Mouse (Mus musculus): ENCODE data around the gene Col9a3.

Gene Col9a3

DNA sequence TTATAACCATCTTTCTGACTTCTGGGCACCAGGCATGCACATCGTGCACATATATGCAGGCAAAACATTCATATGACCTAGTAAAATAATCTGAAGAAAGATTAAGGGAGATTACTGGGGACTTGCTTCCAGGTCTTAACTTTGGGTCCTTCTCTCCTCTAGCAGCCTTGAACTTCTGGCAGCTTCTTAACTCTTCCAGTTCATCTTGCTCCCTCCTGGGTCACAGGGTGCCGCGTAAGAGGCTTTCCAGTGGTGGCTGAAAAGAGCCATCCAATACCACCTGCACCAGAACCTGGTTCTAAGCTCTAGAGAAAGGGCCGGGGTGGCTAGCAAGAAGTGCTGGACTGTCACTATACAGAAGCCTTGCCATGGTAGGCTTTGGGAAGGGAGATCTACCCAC is at the start of gene Col9a3:
Gene Col9a3 (plus strand): TSS at position 301 of the 400 bp plus-strand sequence.
- no peak for DNase-seq

DNA sequence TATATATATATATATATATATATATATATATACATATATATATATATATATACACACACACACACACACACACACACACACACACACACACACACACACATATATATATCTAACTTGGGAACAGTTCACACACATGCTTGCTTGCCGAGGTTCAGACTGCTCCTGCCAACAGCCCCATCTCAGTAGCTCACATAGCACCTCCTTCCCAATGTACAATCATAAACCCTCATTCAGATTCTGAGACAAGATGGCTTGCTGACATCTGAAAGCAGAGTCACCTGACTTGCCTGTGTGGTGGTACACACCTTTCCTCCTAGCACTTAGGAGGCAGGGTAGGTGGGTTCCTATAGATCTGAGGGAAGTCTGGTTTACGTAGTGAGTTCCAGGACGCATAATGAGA is 45.2 kb upstream of the Col9a3 start:
- no peak for DNase-seq

DNA sequence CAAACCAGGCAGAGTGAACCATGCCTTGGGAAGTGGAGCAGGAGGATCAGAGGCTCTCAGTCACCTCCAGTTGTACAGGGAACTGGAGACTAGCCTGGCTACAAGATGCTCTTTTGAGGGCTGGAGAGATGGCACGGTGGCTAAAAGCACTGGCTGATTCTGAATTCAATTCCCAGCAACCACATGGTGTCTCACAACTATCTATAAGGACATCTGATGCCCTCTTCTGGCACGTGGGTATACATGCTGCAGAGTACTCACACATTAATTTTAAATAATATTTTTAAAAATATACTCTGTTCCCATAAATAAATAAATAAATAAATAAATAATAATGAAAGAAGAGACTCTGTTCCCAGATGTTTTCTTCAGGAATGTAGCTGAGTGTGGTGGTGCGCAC is 42.4 kb upstream of the Col9a3 start:
- no peak for DNase-seq

DNA sequence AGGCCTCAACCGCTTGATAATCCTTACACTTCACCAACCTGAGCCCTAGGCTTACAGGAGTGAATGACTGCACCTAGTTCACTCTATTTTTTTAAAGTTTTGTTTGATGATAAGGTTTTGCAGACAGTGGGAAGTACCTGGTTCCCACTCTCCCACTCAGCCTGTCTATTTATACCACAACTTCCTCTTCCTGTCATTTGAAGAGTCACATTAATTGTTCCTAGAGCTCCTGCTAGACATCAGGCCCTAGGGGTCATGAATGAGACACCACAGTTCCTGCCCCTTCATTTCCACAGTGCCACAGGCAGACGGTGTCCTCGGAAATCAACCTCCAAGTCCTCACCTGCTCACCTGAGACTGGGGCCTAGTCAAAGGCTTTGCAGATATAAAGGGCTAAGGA is 41.1 kb upstream of the Col9a3 start:
- no peak for DNase-seq

DNA sequence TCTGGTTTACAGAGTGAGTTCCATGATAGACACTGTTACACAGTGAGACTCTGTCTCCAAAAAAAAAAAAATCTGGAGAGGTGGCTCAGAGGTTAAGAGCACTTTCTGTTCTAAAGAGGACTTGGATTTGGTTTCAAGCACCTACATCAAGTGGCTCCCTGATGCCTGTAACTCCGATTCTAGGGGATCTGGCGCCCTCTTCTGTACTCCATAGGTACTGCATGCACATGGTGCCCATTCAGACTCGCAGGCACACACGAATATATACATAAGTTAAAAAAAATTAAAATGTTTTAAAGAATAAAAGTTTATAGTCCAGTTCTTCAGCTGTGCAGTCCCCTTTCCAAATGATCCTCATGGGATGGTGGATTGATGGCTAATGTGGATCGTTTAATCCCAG is 37.3 kb upstream of the Col9a3 start:
- peak in 1 of 2 experiments; percentile 18 for DNase-seq

DNA sequence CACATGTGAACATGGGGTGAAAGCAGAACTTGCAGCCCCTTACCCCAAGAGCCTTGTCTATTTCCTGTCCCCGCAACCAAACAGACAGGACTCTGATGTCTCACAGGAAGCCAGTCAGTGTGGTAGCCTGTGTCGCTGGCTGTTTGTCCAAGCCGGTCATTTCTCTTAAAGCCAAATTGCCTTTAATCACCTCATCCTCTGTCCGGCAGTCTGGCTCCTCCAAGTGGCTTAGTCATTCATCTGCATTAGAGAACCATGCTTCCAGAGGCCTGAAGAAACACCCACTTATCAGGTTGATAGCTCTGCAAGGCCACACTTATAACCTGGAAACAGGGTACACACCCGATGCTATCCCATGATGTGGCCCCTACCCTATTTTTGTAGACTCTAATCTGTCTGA is 35.4 kb upstream of the Col9a3 start:
- no peak for DNase-seq

DNA sequence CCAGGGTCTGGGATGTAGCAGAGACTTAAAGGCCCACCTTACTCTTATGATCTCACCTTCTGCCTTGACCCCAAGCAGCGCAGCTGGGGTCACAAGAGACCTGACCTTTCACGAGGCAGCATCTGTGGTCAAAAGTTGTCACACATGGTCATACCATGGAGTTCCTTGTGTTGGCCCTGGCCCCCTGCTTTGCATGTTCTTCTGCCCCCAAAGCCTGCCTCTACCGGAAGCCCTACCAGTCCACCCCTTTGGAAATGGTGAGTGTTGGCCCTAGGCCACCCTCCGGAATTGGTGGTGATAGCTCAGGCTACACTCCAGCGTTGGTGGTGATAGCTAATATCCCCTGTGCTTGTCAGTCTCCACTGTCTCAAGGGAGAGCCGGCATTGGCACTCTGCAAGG is 34.3 kb upstream of the Col9a3 start:
- no peak for DNase-seq

DNA sequence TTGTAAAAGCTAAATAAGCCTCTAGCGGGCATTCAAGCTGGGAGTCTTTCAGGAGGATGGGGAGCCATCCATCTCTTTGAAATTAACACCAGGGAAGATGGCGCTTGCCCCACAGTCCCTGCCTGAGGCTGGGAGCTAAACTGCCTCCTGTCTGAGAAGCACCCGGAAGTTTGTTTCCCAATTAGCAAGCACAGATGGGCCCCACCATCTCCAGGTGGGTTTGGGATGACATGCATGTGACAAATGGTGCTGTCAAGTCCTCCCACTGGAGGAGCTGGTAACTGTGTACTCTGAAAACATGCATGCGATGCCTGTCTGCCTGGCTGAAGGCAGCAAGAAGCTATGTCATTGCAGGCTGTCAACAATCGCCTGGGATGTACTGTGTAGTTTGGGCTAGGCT is 33.7 kb upstream of the Col9a3 start:
- no peak for DNase-seq

DNA sequence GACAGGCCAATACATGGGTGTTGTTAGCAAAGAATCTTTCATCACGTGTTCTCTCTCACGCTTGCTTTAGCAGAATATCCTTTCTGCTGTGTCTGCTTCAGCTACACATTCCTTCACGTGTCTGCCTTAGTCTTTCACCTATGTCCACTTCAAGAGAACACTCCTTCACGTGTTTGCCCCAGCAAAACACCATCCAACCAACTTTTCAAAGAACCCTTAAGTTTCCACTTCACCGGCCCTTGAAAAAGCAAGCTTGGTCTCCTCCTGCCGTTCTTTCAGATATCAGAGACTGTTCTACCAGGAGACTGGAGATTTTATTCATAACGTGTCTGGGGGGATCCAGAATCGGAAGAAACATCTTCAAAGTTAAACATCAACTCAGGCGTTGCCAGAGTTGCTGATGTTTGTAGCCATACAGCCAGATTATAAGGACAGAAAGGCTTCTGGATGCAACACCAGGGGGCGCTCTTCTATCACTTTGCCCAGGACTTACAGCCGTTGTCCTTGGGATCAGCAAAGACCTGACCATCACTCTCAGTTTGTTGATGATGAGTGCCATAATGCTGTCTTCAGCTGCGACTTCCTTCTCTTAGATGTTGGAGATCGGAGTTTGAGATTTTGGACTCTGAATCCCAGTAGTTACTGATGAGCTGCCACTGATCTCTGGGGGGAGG is 31.2 kb upstream of the Col9a3 start:
- peak; percentile 76 to 79 for DNase-seq

DNA sequence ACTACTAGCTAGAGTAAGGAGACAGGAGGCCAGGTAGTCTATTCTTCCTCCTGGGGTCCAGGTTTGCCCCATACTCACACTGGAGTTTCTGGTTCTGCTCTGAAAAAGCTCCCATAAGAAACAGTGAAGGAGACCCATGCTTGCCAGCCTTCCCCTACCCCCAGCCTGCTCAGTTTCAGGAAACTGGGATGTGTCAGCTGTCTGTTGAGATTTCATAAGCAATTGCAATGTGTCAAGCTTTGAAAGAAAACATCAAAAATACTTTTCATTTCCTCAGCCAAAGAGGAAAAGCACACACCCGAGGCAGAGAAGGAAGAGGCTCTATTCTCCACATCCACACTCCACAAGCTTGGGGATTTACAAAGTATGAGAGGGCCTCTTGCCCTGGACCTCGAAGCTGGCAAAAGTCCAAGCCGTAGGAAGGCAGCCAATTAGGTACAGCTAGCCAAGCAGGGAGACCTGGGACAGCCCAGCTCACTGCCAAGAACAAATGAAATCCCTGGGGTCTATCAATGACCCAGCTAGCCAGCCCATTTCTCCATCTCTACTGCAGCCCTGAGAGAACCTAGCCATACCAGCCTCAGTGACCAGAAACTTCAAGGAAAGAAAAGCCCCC is 28.5 kb upstream of the Col9a3 start:
- peak; percentile 67 to 73 for DNase-seq

DNA sequence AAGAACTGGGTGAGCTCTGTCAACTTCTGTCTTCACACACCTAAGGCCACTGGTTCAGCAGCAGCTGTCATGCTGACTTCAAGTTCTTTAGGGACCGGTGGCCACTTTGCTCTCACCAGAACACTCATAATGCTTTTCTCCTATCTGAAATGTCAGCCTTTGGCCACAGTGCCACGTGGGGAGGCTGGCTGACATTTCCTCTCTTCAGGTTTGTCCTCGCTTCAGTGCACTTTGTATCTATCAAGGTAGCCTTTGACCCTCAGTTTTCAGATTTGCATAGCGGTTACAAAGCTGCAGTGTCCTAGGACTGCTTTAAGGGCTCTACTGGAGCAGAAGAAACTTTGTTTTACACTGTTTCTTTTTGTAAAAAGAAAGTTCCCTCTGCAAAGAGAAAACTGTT is 21.1 kb upstream of the Col9a3 start:
- no peak for DNase-seq

DNA sequence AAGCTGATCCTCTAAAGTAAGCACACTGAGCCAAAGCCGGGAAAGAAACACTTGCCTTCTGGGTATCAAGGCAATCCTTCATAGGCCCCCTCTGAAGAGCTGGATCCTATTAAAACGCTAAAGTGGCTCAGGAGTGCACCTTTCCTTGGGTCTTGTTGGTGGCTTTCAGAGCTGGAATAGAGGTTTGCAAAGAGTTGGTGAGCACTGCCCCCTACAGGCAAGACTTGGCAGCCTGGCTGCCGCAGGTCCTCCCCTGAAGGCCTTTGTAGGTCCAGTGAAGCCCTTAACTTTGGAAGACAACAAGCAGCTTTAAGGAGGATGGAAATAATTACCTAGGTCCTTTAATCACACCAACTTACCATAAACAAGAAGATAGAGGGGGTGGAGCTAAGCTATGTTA is 18.9 kb upstream of the Col9a3 start:
- peak; percentile 85 to 86 for DNase-seq

DNA sequence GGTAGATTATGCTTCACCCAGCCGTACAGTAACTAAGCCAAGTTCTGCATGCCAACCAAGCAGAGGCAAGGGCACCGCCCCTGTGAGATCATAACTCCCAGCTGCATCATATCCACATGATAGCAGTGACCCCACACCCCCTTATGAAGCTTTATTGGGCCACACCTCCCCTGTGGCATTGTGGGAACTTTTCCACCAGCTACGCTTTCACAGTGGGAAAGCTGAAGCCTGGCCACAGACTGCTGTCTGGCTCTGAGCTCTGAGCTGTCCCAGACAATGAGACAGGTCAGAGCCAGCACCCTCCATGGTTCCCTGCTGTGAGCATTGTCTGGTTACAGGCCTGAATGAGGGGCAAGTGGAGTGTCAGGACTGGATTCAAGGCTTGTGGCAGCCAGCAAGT is 16.6 kb upstream of the Col9a3 start, which contains the start of gene Mrgbp:
Gene Mrgbp (plus strand): TSS at position 303 of the 400 bp plus-strand sequence.
- DNase-seq = no peak

DNA sequence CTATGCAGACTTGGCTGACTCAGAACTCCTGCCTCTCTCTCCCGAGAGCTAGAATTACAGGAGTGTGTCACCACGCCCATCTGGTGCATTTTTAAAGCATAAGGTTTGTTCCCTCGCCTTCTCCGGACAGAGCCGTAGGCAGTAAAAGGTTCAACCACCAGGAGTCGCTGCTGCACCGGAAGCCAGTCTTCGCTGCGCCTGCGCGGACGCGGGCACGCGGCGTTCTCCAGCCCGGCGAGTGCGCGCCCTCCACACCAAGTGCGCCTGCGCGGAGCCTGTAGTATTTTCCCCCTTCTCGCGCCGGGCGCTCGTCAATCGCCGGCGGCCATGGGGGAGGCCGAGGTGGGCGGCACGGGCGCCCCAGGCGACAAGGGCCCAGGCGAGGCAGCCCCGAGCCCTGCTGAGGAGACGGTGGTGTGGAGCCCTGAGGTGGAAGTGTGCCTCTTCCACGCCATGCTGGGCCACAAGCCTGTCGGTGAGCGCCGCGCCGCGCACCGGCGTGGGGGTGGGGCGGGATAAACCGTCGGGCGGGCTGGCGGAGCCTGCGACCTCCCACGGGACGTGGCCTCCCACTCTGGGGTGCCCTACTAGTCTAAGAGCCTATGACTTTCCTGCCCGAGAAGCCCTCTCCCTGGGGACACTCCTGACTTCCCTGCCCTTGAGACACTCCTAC is 15.0 kb upstream of the Col9a3 start:
- DNase-seq = peak; percentile 98 to 99

DNA sequence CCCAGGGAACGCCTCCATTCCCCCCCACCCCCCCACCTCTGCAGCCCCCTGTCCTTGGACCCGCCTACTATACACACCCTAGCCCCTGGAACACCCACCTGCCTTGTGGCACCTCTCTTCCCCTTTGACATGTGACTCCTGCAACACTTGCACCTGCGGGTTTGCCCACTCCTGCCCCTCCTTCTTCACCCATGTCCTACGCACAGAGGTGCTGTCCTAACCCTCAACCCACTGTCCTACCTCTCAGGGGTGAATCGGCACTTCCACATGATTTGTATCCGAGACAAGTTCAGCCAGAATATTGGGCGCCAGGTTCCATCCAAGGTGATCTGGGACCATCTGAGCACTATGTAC is 14.5 kb upstream of the Col9a3 start:
- no peak for DNase-seq

DNA sequence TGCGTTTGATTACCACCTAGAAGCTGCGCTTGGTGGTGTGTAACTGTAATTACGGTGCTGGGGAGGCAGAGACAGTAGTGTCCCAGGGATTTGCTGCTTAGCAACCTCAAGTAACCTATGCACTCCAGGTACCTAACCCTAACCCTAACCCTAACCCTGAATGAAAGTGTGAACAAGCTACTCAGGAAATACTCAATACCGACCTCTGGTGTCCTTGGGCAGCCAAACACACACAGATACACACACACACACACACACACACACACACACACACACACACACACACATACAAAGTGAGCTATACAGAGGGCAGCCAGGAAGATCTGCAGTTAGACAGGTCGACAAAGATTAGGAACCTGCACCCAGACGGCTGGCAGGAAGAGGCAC is 8.9 kb upstream of the Col9a3 start:
- no peak for DNase-seq

DNA sequence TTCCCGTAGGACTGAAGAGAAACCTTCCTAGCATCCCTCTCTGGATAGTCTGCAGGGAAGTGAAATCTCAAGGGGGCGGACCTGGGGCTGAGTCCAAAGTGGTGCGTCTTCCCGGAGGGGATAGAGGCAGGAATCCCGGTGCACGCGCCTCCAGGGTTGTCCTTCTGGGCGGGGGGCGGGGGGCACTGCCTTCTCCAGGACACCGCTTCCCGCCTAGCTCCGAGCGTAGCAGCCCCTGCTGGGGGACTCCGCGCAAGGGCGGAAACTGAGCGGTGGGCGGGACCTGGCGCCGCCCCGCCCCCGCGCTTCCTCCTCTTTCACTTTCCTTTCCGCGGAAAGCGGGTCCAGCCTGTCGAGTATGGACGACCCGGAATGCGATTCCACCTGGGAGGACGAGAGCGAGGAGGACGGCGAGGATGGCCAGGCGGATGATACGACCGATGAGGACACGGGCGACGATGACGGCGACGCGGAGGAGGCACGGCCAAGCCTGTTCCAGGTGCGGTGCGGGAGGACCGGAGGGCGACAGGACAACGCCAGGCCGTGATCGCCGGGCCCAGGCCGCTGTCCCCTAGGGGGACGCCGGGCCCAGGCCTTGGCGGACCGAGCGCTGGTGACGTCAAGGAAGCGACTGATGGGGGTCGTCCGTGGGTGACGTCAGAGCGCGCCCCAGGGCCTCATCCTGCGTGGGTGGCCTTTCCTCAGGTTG is 8.3 kb upstream of the Col9a3 start, which contains the start of gene Ogfr:
Gene Ogfr (plus strand): TSS at position 123 of the 709 bp plus-strand sequence.
- peak; percentile 88 to 93 for DNase-seq

DNA sequence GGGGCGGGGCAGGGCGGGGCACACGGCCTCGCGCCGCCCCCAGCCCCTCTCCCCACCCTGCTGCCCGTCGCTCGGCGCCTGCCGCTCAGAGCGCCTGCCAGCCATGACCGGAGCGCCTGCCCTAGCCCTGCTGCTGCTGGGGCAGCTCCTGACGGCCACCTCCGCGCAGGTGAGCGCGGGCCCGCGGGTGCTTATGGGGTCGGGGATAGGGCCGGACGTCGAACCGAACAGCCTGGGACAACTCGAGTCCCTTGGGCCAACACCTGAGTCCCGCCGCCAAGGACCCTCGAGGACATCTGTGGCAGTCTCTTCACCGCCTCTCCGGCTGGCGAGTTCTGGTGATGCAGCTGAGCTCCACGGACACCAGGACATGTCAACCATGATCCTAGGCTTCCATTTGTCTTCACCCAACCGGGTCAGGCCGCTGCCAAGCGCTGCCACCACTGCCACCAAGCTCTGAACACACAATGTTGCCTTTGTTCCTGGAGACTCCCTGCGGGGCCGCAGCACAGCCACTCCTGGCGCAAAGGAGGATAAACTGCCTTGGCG is 641 bp downstream of the Col9a3 start:
- DNase-seq = peak; percentile 21 to 40

DNA sequence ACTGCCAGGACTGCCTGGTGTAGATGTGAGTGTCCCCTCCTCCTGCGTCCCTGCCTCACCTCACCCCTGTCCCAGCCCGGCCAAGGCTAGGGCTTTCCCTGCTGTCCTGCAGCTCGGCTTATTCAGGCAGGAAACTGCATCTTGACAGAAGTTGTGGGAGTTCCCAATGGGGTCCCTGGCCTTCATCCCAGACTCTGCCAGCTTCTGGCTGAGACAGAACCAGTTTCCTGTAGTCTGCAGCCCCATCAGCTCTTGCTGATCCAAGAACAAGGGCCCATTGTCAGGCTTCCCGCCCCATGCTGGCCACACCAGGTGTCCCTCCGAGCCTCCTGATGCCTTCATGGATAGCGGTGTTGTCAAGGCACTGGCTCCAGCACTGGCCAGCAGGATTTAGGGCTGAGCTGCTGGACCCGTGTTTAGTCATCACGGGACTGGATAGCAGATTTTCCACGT is 3.0 kb downstream of the Col9a3 start:
- peak; percentile 17 to 27 for DNase-seq

DNA sequence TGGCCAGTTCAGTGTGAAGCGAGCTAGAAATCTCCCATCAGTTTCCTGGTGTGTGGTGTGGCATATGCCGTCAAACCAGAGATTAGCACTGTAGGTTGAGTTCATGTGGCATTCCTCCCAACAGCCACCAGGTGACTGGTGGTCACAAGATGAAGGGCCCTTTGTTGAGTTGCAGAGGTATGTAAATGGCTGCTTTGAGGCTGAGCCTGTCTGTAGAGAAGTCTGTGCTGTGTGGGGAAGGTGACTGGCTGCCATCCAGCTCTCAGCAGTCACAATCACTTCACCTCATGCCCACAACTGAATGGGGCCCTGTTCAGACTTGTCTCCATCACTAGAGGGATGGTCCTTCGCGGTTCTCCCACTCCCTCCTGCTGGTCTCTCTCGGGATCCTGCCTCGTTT is 7.2 kb downstream of the Col9a3 start:
- no peak for DNase-seq

DNA sequence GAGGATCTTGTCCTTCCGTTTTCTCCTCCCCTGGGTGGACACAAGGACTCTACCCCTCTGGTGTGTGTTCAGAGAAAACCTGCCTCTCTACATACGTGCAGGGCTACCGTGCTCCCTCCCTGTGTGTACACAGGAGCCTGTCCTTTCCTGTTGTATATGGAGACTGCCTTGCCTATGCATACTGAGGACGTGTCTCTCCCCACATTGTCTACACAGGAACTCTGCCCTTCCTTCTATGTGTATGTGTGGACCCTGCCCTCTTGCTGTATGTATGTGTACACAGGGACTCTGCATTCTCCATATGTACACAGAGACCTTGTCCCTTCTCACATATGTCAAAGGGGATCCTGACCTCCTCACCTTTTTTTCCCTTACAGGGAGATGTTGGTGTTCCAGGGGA is 12.7 kb downstream of the Col9a3 start:
- no peak for DNase-seq

DNA sequence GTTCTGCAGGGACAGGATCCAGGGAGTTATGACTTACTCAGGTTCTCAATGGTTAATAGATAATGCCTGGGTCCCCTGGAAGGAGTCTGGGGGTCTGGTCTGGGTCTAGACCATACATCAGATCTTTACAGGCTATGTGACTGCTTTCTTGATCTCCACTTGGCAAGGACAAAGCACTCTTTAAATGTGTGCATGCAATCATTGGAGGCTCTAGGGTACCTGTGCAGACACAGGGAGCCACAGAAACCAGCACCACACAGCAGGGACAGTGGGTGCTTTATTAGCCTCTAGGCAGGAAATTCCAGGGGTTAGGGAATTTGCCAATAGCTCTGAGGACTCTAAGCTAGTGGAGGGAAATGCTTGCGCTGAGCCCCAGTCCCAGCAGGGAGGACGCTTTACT is 14.3 kb downstream of the Col9a3 start:
- DNase-seq = no peak

Measured in kidney, postnatal 4 days (tissue).